ENCODE assay signal across 8 mouse cellular contexts in genomic region chr14:75870631-75871030, GRCm38 (mm10). TPM values are rescaled to one million over a fixed set of nuclear protein-coding genes. Genes with fewer than 3 reads are reported as not detected.
DNase-seq lines count a peak whose midpoint lies in the region; ATAC-seq and TF ChIP-seq lines count a peak whose summit lies in the region.

No protein-coding gene starts in this region.

- peak; percentile 67 for DNase-seq in CD4-positive, CD25-positive, alpha-beta regulatory T cell, adult 2 months (ENCODE audit: low read depth, low spot score)
- peak; percentile 60 for DNase-seq in A20 (ENCODE audit: low read depth, low spot score)
- DNase-seq in cerebellum, postnatal 36 days: peak; percentile 23 to 31
- peak; percentile 77 for DNase-seq in heart, postnatal 0 days (ENCODE audit: low spot score)
- DNase-seq in limb, embryonic 11.5 days (ENCODE audit: low spot score): peak; percentile 60
- no peak for DNase-seq in spleen, postnatal 14 days (ENCODE audit: low spot score in 2 of 2)

- no peaks in the 10 kb centered on the region for H3K27me3 ChIP-seq in heart, postnatal 0 days (ENCODE audit: control insufficient read depth, insufficient read depth, low read length)
- H3K27me3 ChIP-seq in limb, embryonic 11.5 days (ENCODE audit: control insufficient read depth, insufficient read depth, low read length): no peaks in the 10 kb centered on the region
- no peaks in the 10 kb centered on the region for H3K27me3 ChIP-seq in midbrain, embryonic 13.5 days

- peak; percentile 33 for TF ChIP-seq CTCF in heart, postnatal 0 days (IDR thresholded peaks at IDR 0.05; ENCODE audit: low read depth)

- ATAC-seq in CD4-positive, CD25-positive, alpha-beta regulatory T cell, adult 4 months: no peak
- 0 out of 2 replicates have a peak, but pooled peaks have one; percentile 64 for ATAC-seq in heart, postnatal 0 days (ENCODE audit: insufficient read depth, low read depth)
- ATAC-seq in limb, embryonic 11.5 days (ENCODE audit: insufficient number of reproducible peaks, low FRiP score, low TSS enrichment, low read depth): no peak
- ATAC-seq in midbrain, embryonic 13.5 days: no peak

- H3K9me3 ChIP-seq in heart, postnatal 0 days (replicated peaks; ENCODE audit: control insufficient read depth, low read length): no peaks in the 10 kb centered on the region
- H3K9me3 ChIP-seq in limb, embryonic 11.5 days (ENCODE audit: control insufficient read depth, low read length): 0 out of 2 replicates have a peak, but pooled peaks cover 3% of the 10 kb centered on the region
- H3K9me3 ChIP-seq in midbrain, embryonic 13.5 days: 0 out of 2 replicates have a peak, but pooled peaks cover 3% of the 10 kb centered on the region

- no peak for TF ChIP-seq EP300 in heart, postnatal 0 days (IDR thresholded peaks at IDR 0.05; ENCODE audit: low read depth)

- no peaks in the 10 kb centered on the region for H3K36me3 ChIP-seq in heart, postnatal 0 days (replicated peaks; ENCODE audit: control insufficient read depth, insufficient read depth, low read length)
- no peaks in the 10 kb centered on the region for H3K36me3 ChIP-seq in limb, embryonic 11.5 days (ENCODE audit: control insufficient read depth, insufficient read depth, low read length)
- H3K36me3 ChIP-seq in midbrain, embryonic 13.5 days: no peaks in the 10 kb centered on the region

- 15% methylated on average over 9 of the region's 10 CpGs for WGBS in heart, postnatal 0 days
- 20% methylated on average over 9 of the region's 10 CpGs for WGBS in limb, embryonic 11.5 days
- WGBS in midbrain, embryonic 13.5 days: 17% methylated on average over 9 of the region's 10 CpGs

- H3K4me1 ChIP-seq in heart, postnatal 0 days (ENCODE audit: control insufficient read depth, insufficient read depth): no peaks in the 10 kb centered on the region
- H3K4me1 ChIP-seq in limb, embryonic 11.5 days (ENCODE audit: control insufficient read depth, insufficient read depth, low read length): no peaks in the 10 kb centered on the region
- 0 out of 2 replicates have a peak, but pooled peaks cover 2% of the 10 kb centered on the region for H3K4me1 ChIP-seq in midbrain, embryonic 13.5 days (replicated peaks)

- peak overlapping the region; percentile 24; the same call in 1 of the 2 replicates for H3K4me2 ChIP-seq in heart, postnatal 0 days (ENCODE audit: low read depth, low read length)
- H3K4me2 ChIP-seq in limb, embryonic 11.5 days (ENCODE audit: low read depth, severe bottlenecking): no peak overlapping the region
- 0 out of 2 replicates have a peak overlapping the region, but pooled peaks have one; percentile 26 for H3K4me2 ChIP-seq in midbrain, embryonic 13.5 days (replicated peaks)

- no peak overlapping the region for H3K27ac ChIP-seq in heart, postnatal 0 days (ENCODE audit: low read depth)
- no peak overlapping the region for H3K27ac ChIP-seq in limb, embryonic 11.5 days (replicated peaks; ENCODE audit: low read depth, low read length)
- no peak overlapping the region for H3K27ac ChIP-seq in midbrain, embryonic 13.5 days

- H3K9ac ChIP-seq in heart, postnatal 0 days (replicated peaks; ENCODE audit: low read depth, low read length): no peak overlapping the region
- H3K9ac ChIP-seq in limb, embryonic 11.5 days (ENCODE audit: low read length): no peak overlapping the region
- H3K9ac ChIP-seq in midbrain, embryonic 13.5 days (replicated peaks): no peak overlapping the region

- no peak overlapping the region for H3K4me3 ChIP-seq in heart, postnatal 0 days (ENCODE audit: low read depth, low read length)
- H3K4me3 ChIP-seq in limb, embryonic 11.5 days (ENCODE audit: low read depth, low read length): no peak overlapping the region
- no peak overlapping the region for H3K4me3 ChIP-seq in midbrain, embryonic 13.5 days (replicated peaks)

RNA-seq across cellular contexts. Expression of gene Tpt1, which starts 25.7 kb away (rescaled TPM):
- 1,000 to 10,000 TPM; 1,301 to 2,015 TPM for polyA plus RNA-seq in CD4-positive, CD25-positive, alpha-beta regulatory T cell, adult 4 months (2017; shearing (Covaris generic))
- 746 and 806 TPM in 2 replicates for total RNA-seq in heart, postnatal 0 days (2014; rRNA removed; ENCODE audit: low replicate concordance)
- polyA plus RNA-seq in heart, postnatal 0 days (2015; fragmentation: Nextera tagmentation; extraction: Ambion mirVana): 1,059 and 1,111 TPM in 2 replicates
- polyA plus RNA-seq in limb, embryonic 11.5 days (2014; fragmentation: Nextera tagmentation; extraction: Ambion mirVana): 1,077 and 1,093 TPM in 2 replicates
- polyA plus RNA-seq in midbrain, embryonic 13.5 days (2015; fragmentation: Nextera tagmentation; extraction: Ambion mirVana): 876 and 886 TPM in 2 replicates

Comparison
In these comparisons a context has a peak if more than half of its experiments do, and no peak if none do; other contexts are left out.
1. DNase-seq: peak in CD4-positive, CD25-positive, alpha-beta regulatory T cell, adult 2 months (single experiment), A20 (single experiment), cerebellum, postnatal 36 days (2 of 2), heart, postnatal 0 days (single experiment) and limb, embryonic 11.5 days (single experiment); none in spleen, postnatal 14 days (0 of 2).